Mouse (Mus musculus): ENCODE data around the gene Nell1. TPM values are rescaled to one million over a fixed set of nuclear protein-coding genes. Genes with fewer than 3 reads are reported as not detected.

The Nell1 gene
- total and polyA plus RNA-seq, 2 experiments from 2014 or later = 0.05 TPM; not detected in 1

- ATAC-seq (ENCODE audit: insufficient read depth, low read depth) (no peak), DNase-seq (ENCODE audit: low spot score) (no peak)
- no peak overlapping the region for H3K4me3 ChIP-seq (ENCODE audit: low read depth, low read length)
- WGBS = 53% methylated on average over 4 of the region's 4 CpGs
- no peaks in the 10 kb centered on the region for H3K4me1 ChIP-seq (ENCODE audit: control insufficient read depth, insufficient read depth)
- H3K9ac ChIP-seq (replicated peaks; ENCODE audit: low read depth, low read length) = no peak overlapping the region
- H3K27ac ChIP-seq (ENCODE audit: low read depth) = no peak overlapping the region
- TF ChIP-seq CTCF (IDR thresholded peaks at IDR 0.05; ENCODE audit: low read depth) (no peak), EP300 (IDR thresholded peaks at IDR 0.05; ENCODE audit: low read depth) (no peak)
- H3K36me3 ChIP-seq (replicated peaks; ENCODE audit: control insufficient read depth, insufficient read depth, low read length) = no peaks in the 10 kb centered on the region
- no peak overlapping the region for H3K4me2 ChIP-seq (ENCODE audit: low read depth, low read length)
- no peaks in the 10 kb centered on the region for H3K9me3 ChIP-seq (replicated peaks; ENCODE audit: control insufficient read depth, low read length)
- H3K27me3 ChIP-seq (ENCODE audit: control insufficient read depth, insufficient read depth, low read length) = no peaks in the 10 kb centered on the region
Observed at GRCm38 (mm10) chr7:50374876-50375275, 400.2 kb downstream of the Nell1 start.

GRCm38 (mm10) chr7:50410421-50410820, 435.8 kb downstream of the Nell1 start:
- no peak for TF ChIP-seq CTCF (IDR thresholded peaks at IDR 0.05; ENCODE audit: low read depth)
- TF ChIP-seq EP300 (IDR thresholded peaks at IDR 0.05; ENCODE audit: low read depth) = no peak
- Histone ChIP-seq H3K4me3 (ENCODE audit: low read depth, low read length) (no peak overlapping the region), H3K4me1 (ENCODE audit: control insufficient read depth, insufficient read depth) (no peaks in the 10 kb centered on the region), H3K9me3 (replicated peaks; ENCODE audit: control insufficient read depth, low read length) (no peaks in the 10 kb centered on the region), H3K9ac (replicated peaks; ENCODE audit: low read depth, low read length) (no peak overlapping the region), H3K27me3 (ENCODE audit: control insufficient read depth, insufficient read depth, low read length) (no peaks in the 10 kb centered on the region), H3K36me3 (replicated peaks; ENCODE audit: control insufficient read depth, insufficient read depth, low read length) (no peaks in the 10 kb centered on the region), H3K4me2 (ENCODE audit: low read depth, low read length) (no peak overlapping the region), H3K27ac (ENCODE audit: low read depth) (no peak overlapping the region)
- DNase-seq (ENCODE audit: low spot score) = no peak
- no peak for ATAC-seq (ENCODE audit: insufficient read depth, low read depth)
- WGBS = 52% methylated on average over 2 of the region's 2 CpGs

- 50% methylated on average over 2 of the region's 2 CpGs for WGBS
- Histone ChIP-seq H3K27me3 (ENCODE audit: control insufficient read depth, insufficient read depth, low read length) (no peaks in the 10 kb centered on the region), H3K27ac (ENCODE audit: low read depth) (no peak overlapping the region), H3K4me3 (ENCODE audit: low read depth, low read length) (no peak overlapping the region), H3K36me3 (replicated peaks; ENCODE audit: control insufficient read depth, insufficient read depth, low read length) (no peaks in the 10 kb centered on the region), H3K9me3 (replicated peaks; ENCODE audit: control insufficient read depth, low read length) (no peaks in the 10 kb centered on the region), H3K4me2 (ENCODE audit: low read depth, low read length) (no peak overlapping the region), H3K9ac (replicated peaks; ENCODE audit: low read depth, low read length) (no peak overlapping the region), H3K4me1 (ENCODE audit: control insufficient read depth, insufficient read depth) (no peaks in the 10 kb centered on the region)
- ATAC-seq (ENCODE audit: insufficient read depth, low read depth) (no peak), DNase-seq (ENCODE audit: low spot score) (no peak)
- no peak for TF ChIP-seq EP300 (IDR thresholded peaks at IDR 0.05; ENCODE audit: low read depth)
- no peak for TF ChIP-seq CTCF (IDR thresholded peaks at IDR 0.05; ENCODE audit: low read depth)
Observed at GRCm38 (mm10) chr7:50419976-50420375, 445.3 kb downstream of the Nell1 start.

GRCm38 (mm10) chr7:50422422-50423195, 447.9 kb downstream of the Nell1 start:
- Histone ChIP-seq H3K9me3 (replicated peaks; ENCODE audit: control insufficient read depth, low read length) (no peaks in the 10 kb centered on the region), H3K27me3 (ENCODE audit: control insufficient read depth, insufficient read depth, low read length) (no peaks in the 10 kb centered on the region), H3K4me2 (ENCODE audit: low read depth, low read length) (no peak overlapping the region), H3K4me1 (ENCODE audit: control insufficient read depth, insufficient read depth) (no peaks in the 10 kb centered on the region), H3K36me3 (replicated peaks; ENCODE audit: control insufficient read depth, insufficient read depth, low read length) (no peaks in the 10 kb centered on the region), H3K27ac (ENCODE audit: low read depth) (no peak overlapping the region), H3K9ac (replicated peaks; ENCODE audit: low read depth, low read length) (no peak overlapping the region), H3K4me3 (ENCODE audit: low read depth, low read length) (no peak overlapping the region)
- no peak for TF ChIP-seq CTCF (IDR thresholded peaks at IDR 0.05; ENCODE audit: low read depth)
- no peak for TF ChIP-seq EP300 (IDR thresholded peaks at IDR 0.05; ENCODE audit: low read depth)
- WGBS = 86% methylated on average over 1 of the region's 1 CpGs
- DNase-seq (ENCODE audit: low spot score) (no peak), ATAC-seq (ENCODE audit: insufficient read depth, low read depth) (no peak)

- DNase-seq (ENCODE audit: low spot score) (no peak), ATAC-seq (ENCODE audit: insufficient read depth, low read depth) (no peak)
- Histone ChIP-seq H3K9me3 (replicated peaks; ENCODE audit: control insufficient read depth, low read length) (no peaks in the 10 kb centered on the region), H3K4me1 (ENCODE audit: control insufficient read depth, insufficient read depth) (no peaks in the 10 kb centered on the region), H3K9ac (replicated peaks; ENCODE audit: low read depth, low read length) (no peak overlapping the region), H3K27me3 (ENCODE audit: control insufficient read depth, insufficient read depth, low read length) (no peaks in the 10 kb centered on the region), H3K4me2 (ENCODE audit: low read depth, low read length) (no peak overlapping the region), H3K4me3 (ENCODE audit: low read depth, low read length) (no peak overlapping the region), H3K36me3 (replicated peaks; ENCODE audit: control insufficient read depth, insufficient read depth, low read length) (no peaks in the 10 kb centered on the region), H3K27ac (ENCODE audit: low read depth) (no peak overlapping the region)
- TF ChIP-seq CTCF (IDR thresholded peaks at IDR 0.05; ENCODE audit: low read depth) = no peak
- TF ChIP-seq EP300 (IDR thresholded peaks at IDR 0.05; ENCODE audit: low read depth) = no peak
- WGBS = 75% methylated on average over 5 of the region's 5 CpGs
Observed at GRCm38 (mm10) chr7:50429725-50430124, 455.1 kb downstream of the Nell1 start.

- Histone ChIP-seq H3K4me2 (ENCODE audit: low read depth, low read length) (no peak overlapping the region), H3K4me1 (ENCODE audit: control insufficient read depth, insufficient read depth) (no peaks in the 10 kb centered on the region), H3K27me3 (ENCODE audit: control insufficient read depth, insufficient read depth, low read length) (no peaks in the 10 kb centered on the region), H3K4me3 (ENCODE audit: low read depth, low read length) (no peak overlapping the region), H3K9ac (replicated peaks; ENCODE audit: low read depth, low read length) (no peak overlapping the region), H3K36me3 (replicated peaks; ENCODE audit: control insufficient read depth, insufficient read depth, low read length) (no peaks in the 10 kb centered on the region), H3K27ac (ENCODE audit: low read depth) (no peak overlapping the region), H3K9me3 (replicated peaks; ENCODE audit: control insufficient read depth, low read length) (no peaks in the 10 kb centered on the region)
- no peak for TF ChIP-seq CTCF (IDR thresholded peaks at IDR 0.05; ENCODE audit: low read depth)
- no peak for TF ChIP-seq EP300 (IDR thresholded peaks at IDR 0.05; ENCODE audit: low read depth)
- DNase-seq (ENCODE audit: low spot score) (no peak), ATAC-seq (ENCODE audit: insufficient read depth, low read depth) (no peak)
Observed at GRCm38 (mm10) chr7:50441237-50441636, 466.6 kb downstream of the Nell1 start.

Measured in heart, postnatal 0 days (tissue).